Mouse (Mus musculus): ENCODE data around the gene Dst.

- TF ChIP-seq CTCF (IDR thresholded peaks at IDR 0.05; ENCODE audit: insufficient read depth, low read depth, low read length) (no peak), POLR2A (IDR thresholded peaks at IDR 0.05; ENCODE audit: insufficient read depth, low read depth, low read length) (no peak)
These were observed 132.0 kb downstream of the Dst start for GRCm38 (mm10) chr1:34040049-34040448.
